Mouse (Mus musculus): ENCODE measurements around the gene Casz1.

Casz1 gene

GRCm38 (mm10) chr4:148964541-148965310 is 160.5 kb downstream of the Casz1 start:
- DNase-seq (ENCODE audit: low read depth, low spot score): no peak

- DNase-seq (ENCODE audit: low read depth, low spot score): no peak
Observed at GRCm38 (mm10) chr4:148966132-148966531, 161.9 kb downstream of the Casz1 start.

- DNase-seq (ENCODE audit: low read depth, low spot score): no peak
Observed at GRCm38 (mm10) chr4:148968859-148969258, 164.6 kb downstream of the Casz1 start.

- peak; percentile 30 for DNase-seq (ENCODE audit: low read depth, low spot score)
Observed at GRCm38 (mm10) chr4:148969610-148970009, 165.4 kb downstream of the Casz1 start.

DNA sequence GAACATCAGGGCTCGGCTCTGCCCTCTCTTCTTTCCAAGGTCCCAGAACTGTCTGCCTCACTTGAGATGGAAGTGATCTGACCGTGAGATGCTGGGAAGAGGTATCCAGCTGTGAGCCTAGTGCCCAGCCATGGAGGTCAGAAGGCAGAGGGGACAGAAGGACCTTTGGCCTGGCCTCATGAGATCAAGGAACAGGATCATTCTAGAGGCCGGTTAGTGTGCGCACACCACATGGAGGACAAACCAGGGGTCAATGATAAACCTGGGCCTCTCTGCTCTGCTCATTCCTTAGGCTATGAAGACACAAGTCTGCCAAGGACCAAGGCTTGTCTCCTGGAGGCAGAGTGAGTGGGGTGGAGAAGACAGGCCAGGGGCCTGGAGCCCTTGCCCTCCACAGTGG is 166.5 kb downstream of the Casz1 start:
- DNase-seq (ENCODE audit: low read depth, low spot score): no peak

GRCm38 (mm10) chr4:148971613-148972242 is 167.5 kb downstream of the Casz1 start:
- DNase-seq (ENCODE audit: low read depth, low spot score): no peak

GRCm38 (mm10) chr4:148972707-148973106 is 168.5 kb downstream of the Casz1 start:
- no peak for DNase-seq (ENCODE audit: low read depth, low spot score)

- no peak for DNase-seq (ENCODE audit: low read depth, low spot score)
Observed at GRCm38 (mm10) chr4:148973387-148973786, 169.2 kb downstream of the Casz1 start.

DNA sequence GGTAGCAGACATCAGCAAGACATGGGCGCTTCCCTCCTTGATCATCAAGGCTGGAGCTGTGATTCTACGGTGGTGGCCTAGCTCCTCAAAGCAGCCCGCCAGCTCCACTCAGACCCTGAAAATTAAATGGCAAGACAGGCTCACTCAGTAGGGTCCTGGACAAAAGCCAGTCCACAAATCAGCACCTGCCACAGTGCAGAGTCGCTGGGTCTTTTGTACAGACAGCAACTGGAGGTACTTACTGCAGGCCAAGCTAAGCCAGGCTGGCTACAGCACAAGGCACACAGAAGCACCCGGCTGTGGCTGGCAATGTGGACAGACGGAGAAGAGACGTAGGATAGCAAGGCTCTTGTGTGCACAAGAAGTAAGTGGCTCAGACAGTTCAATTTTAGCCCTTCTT is 170.6 kb downstream of the Casz1 start:
- no peak for DNase-seq (ENCODE audit: low read depth, low spot score)

GRCm38 (mm10) chr4:148978221-148978855 is 174.1 kb downstream of the Casz1 start:
- no peak for DNase-seq (ENCODE audit: low read depth, low spot score)

GRCm38 (mm10) chr4:148978926-148979325 is 174.7 kb downstream of the Casz1 start:
- DNase-seq (ENCODE audit: low read depth, low spot score): no peak

DNA sequence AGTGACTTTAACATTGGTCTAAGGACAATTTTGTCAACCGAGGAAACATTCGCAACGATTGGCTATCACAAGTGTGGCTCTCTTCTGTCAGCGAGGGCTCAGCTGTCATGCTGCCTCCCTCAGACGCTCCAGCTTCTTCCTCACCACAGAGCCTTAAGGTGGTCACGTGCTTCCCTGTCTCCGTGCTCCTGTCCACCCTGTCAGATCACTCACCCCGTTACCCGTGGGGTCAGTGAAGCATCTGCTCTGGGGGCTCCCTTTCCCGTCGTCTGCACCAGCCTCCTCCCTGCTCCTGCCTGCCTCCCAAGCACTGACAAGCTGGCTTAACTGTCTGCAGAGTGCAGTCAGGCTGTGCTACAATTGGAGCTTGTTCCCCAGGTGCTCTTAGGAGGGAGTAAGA is 175.6 kb downstream of the Casz1 start:
- no peak for DNase-seq (ENCODE audit: low read depth, low spot score)

DNA sequence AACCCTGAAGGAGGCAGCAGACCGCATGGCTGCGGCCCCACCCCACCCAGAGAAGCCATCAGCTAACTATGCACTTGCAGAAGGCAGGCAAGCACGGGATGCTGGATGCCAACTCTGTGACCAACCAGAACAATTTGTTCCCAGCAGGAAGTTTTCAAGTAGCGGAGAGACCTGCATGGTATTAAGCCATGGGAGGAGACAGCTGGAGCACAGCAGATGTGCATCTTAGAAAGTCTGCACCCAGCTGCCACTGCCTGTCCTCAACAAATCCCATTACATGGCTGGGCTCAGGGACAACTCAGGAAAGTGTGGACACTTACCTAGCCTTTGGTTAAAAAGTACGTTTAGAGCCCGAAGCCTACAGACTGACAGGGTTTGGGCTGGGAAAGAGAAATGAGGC is 178.0 kb downstream of the Casz1 start:
- no peak for DNase-seq (ENCODE audit: low read depth, low spot score)

DNA sequence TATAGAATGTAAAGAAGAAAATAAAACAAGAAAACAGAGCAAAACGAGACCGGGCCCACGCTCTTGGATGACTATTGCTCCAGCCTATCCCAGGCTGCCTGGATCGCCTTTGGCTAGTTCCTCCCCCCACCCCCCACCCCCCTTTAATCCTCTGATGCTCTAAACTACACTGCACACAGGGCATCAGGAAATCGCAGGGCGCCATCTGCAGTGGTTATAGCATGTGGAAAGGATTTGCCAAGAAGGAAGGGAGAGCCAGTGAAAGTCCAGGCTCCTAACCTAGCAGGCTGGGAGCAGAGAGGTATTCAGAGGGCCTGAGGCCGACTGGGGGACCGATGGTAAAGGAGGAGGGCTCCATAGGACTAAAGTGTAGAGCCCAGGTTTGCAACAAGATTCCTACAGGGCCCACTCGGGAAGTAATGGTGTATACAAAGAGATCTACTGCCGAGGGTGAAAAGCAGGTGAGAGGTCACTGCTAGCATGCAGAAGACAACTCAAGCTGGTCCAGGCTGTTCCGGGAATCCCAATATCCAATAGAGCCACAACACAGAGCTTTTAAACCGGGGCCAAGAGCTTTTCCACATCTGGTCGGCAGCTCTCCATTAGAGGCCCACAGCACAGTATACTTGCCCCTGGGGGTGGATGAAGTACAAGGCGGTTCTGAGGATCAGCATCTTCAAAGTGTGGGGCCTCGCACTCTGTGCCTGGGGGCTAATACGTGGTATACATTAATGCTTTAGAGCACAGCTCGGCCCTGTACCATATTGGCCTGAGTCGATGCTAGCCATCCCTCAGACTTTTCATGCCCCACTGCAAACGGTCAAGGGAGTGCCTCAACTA is 180.7 kb downstream of the Casz1 start:
- no peak for DNase-seq (ENCODE audit: low read depth, low spot score)

- DNase-seq (ENCODE audit: low read depth, low spot score): no peak
Observed at GRCm38 (mm10) chr4:148985541-148986476, 181.6 kb downstream of the Casz1 start.

DNA sequence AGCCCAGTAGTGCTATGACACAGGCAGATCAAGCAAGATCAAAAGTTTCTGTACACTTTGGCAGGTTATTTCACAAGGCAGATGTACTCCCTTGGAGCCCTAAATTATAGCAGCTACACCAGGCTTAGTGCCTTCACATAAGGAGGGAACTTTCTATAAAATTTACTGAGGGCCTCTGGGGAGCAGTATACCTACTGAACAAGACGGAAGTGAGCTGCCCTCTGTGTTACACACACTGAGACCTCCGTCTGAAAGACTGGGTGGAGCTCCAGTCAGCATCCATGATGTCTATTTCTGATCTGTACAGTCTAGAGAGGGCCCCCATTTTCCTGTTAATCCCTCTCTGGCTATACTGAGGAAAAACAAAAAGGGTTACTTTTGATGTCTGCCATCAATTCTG is 185.8 kb downstream of the Casz1 start:
- DNase-seq (ENCODE audit: low read depth, low spot score): no peak

- DNase-seq (ENCODE audit: low read depth, low spot score): no peak
Observed at GRCm38 (mm10) chr4:148993948-148994347, 189.7 kb downstream of the Casz1 start.

GRCm38 (mm10) chr4:149000746-149001145 is 196.5 kb downstream of the Casz1 start:
- DNase-seq (ENCODE audit: low read depth, low spot score): no peak

DNA sequence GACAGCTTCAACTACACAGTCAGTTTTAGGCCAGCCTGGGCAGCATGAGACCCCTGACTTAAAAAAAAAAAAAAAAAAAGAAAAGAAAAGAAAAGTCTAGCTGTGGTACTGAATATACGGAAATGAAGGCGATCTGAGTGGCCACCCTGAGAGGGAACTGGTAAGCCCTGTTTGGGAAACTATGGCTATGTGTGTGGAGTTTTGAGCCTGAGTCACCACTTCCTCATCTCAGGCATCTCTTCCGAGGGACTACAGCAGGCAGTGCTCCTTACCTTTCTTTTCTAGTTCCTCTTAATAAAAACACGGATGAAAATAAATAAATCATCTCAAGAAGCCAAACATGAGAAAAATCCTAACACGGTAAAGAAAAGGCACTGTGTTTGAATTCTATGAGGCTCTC is 197.3 kb downstream of the Casz1 start:
- DNase-seq (ENCODE audit: low read depth, low spot score): no peak

DNA sequence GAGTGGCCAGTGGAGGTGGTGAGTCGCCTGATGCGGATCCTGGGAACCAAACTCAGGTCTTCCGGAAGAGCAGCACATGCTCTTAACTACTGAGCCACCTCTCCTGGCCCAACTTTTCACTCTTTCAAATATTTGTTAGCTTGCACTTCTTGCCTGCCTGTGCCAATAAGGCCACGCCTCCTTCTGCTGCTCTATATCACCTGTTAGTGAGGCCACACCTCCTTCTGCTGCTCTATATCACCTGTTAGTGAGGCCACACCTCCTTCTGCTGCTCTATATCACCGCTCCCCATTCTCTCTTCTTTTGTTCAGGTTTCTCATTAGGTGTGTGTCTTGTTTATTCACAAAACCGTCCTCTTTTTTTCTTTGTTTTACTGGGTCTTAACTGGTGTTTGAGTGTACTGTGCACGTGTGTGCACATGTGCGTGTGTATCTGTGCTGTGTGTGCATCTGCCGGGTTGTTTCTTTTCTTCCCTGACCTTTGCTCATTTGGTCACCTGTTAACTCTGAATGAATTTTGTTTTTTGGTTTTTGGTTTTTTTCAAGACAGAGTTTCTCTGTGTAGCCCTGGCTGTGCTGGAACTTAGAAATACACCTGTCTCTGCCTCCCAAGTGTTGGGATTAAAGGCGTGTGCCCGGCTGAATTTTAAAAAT is 198.3 kb downstream of the Casz1 start:
- no peak for DNase-seq (ENCODE audit: low read depth, low spot score)
